Mouse (Mus musculus): ENCODE data around the gene Afmid. TPM values are rescaled to one million over a fixed set of nuclear protein-coding genes. Genes with fewer than 3 reads are reported as not detected.

Afmid gene
- polyA plus RNA-seq, 2 experiments: 5.3 to 10.4 TPM

DNA sequence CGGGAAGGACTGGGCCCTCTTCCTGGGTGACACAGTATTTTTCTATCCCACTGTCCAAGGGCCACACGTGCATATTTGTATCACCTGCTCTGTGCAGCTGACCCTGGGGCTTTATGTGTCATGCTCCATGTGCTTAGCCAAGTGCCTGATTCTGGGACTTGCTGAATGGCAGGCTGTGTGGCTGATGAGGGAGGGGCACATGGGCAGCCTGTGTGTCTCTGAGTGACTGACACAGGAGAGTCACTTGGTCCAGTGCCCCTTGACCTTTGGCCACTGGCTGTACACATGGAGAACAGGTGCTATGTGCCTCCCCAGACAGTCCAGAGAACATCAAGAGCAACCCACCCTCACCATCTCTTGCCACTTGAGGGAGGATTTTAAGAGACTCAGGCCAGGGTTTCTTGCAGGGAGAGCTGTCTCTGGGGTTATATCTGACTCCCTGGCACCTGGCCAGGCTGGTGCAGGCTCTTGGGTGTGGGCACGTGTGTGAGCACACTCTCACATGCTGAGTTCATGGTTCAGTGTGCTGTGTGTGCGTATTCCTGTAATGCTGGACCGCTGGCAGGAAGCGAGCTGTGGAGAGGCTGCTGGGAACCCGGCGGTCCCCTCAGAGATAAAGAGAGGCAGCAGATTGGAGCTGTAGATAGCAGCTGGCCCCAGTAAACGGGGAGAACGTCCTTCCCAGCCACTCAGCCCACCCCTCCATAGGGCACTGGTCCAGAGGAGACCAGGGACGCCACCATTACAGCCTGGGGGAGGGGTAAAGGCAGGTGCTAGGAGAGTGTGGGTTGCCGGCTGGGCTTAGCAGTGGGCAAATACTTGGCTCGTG, 52.4 kb downstream of the Afmid start:
- 30% methylated on average over 9 of the region's 13 CpGs for WGBS
- Histone ChIP-seq H3K4me2 (replicated peaks; ENCODE audit: low read depth, low read length, severe bottlenecking) (0 out of 2 replicates have a peak overlapping the region, but pooled peaks have one; percentile 6), H3K27ac (replicated peaks; ENCODE audit: low read depth, low read length) (no peak overlapping the region), H3K27me3 (ENCODE audit: control insufficient read depth, insufficient read depth, low read length) (no peaks in the 10 kb centered on the region), H3K4me3 (replicated peaks; ENCODE audit: low read length) (no peak overlapping the region), H3K9me3 (ENCODE audit: control insufficient read depth, low read length) (no peaks in the 10 kb centered on the region), H3K4me1 (ENCODE audit: control insufficient read depth, insufficient read depth, low read length) (peaks cover 24% of the 10 kb centered on the region), H3K36me3 (ENCODE audit: control insufficient read depth, insufficient read depth, low read length) (no peaks in the 10 kb centered on the region), H3K9ac (ENCODE audit: low read depth, low read length, severe bottlenecking) (0 out of 2 replicates have a peak overlapping the region, but pooled peaks have one; percentile 8)
- no peak for TF ChIP-seq POLR2A (IDR thresholded peaks at IDR 0.05; ENCODE audit: borderline replicate concordance, extremely low read depth, insufficient read depth, insufficient read length)
- no peak for DNase-seq (ENCODE audit: low spot score)
- peak; percentile 38; the same call in 1 of the 2 replicates for ATAC-seq (ENCODE audit: low FRiP score, low read depth)

DNA sequence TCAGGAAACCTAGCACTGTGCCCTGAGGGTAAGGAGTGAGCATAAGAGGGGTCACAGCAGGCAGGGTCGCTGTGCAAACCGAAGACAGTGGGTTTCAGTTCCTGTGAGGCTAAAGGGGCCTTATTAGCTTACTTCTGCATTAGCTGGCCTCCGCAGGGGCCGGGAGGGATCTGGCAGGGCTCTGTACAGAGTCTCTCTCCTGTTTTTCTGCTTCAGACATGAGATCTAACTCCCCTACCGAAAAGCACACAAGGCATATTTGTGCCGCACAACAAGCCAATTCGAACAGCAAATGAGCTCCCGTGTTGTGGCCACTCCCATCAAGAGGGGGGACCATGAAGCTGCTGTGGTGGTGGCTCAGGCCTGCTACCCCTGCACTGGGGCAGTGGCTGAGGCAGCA, 53.2 kb downstream of the Afmid start:
- H3K27ac ChIP-seq (replicated peaks; ENCODE audit: low read depth, low read length): no peak overlapping the region
- no peaks in the 10 kb centered on the region for H3K27me3 ChIP-seq (ENCODE audit: control insufficient read depth, insufficient read depth, low read length)
- 19% methylated on average over 8 of the region's 8 CpGs for WGBS
- H3K4me1 ChIP-seq (ENCODE audit: control insufficient read depth, insufficient read depth, low read length): peaks cover 25% of the 10 kb centered on the region
- H3K9me3 ChIP-seq (ENCODE audit: control insufficient read depth, low read length): no peaks in the 10 kb centered on the region
- H3K4me2 ChIP-seq (replicated peaks; ENCODE audit: low read depth, low read length, severe bottlenecking): 0 out of 2 replicates have a peak overlapping the region, but pooled peaks have one; percentile 6
- H3K36me3 ChIP-seq (ENCODE audit: control insufficient read depth, insufficient read depth, low read length): no peaks in the 10 kb centered on the region
- H3K9ac ChIP-seq (ENCODE audit: low read depth, low read length, severe bottlenecking): 0 out of 2 replicates have a peak overlapping the region, but pooled peaks have one; percentile 8
- no peak for TF ChIP-seq POLR2A (IDR thresholded peaks at IDR 0.05; ENCODE audit: borderline replicate concordance, extremely low read depth, insufficient read depth, insufficient read length)
- ATAC-seq (ENCODE audit: low FRiP score, low read depth) (no peak), DNase-seq (ENCODE audit: low spot score) (no peak)
- H3K4me3 ChIP-seq (replicated peaks; ENCODE audit: low read length): no peak overlapping the region

DNA sequence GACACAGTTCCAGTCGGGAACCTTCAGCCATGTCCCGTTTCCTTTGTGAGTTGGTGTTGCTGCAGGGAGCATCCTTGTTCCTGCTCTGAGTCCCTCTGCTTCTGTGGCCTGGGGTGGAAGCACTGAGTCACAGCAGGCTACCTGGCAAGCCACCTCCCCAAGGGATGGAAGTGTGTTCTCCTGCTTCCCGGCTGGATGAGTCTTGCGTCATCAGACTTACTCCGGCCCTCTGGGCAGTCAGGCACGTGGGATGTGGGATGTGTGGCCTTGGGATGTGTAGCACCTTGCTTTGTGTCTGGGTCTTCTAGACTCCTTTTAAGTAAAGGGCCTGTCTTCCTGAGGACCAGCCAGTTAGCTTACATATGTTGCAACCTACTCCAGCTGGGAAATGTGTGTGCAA, 54.0 kb downstream of the Afmid start:
- Histone ChIP-seq H3K4me3 (replicated peaks; ENCODE audit: low read length) (no peak overlapping the region), H3K36me3 (ENCODE audit: control insufficient read depth, insufficient read depth, low read length) (no peaks in the 10 kb centered on the region), H3K27me3 (ENCODE audit: control insufficient read depth, insufficient read depth, low read length) (no peaks in the 10 kb centered on the region), H3K4me1 (ENCODE audit: control insufficient read depth, insufficient read depth, low read length) (peaks cover 25% of the 10 kb centered on the region), H3K9me3 (ENCODE audit: control insufficient read depth, low read length) (no peaks in the 10 kb centered on the region), H3K4me2 (replicated peaks; ENCODE audit: low read depth, low read length, severe bottlenecking) (no peak overlapping the region), H3K9ac (ENCODE audit: low read depth, low read length, severe bottlenecking) (no peak overlapping the region), H3K27ac (replicated peaks; ENCODE audit: low read depth, low read length) (no peak overlapping the region)
- TF ChIP-seq POLR2A (IDR thresholded peaks at IDR 0.05; ENCODE audit: borderline replicate concordance, extremely low read depth, insufficient read depth, insufficient read length): no peak
- DNase-seq (ENCODE audit: low spot score) (no peak), ATAC-seq (ENCODE audit: low FRiP score, low read depth) (no peak)
- WGBS: 73% methylated on average over 6 of the region's 6 CpGs

DNA sequence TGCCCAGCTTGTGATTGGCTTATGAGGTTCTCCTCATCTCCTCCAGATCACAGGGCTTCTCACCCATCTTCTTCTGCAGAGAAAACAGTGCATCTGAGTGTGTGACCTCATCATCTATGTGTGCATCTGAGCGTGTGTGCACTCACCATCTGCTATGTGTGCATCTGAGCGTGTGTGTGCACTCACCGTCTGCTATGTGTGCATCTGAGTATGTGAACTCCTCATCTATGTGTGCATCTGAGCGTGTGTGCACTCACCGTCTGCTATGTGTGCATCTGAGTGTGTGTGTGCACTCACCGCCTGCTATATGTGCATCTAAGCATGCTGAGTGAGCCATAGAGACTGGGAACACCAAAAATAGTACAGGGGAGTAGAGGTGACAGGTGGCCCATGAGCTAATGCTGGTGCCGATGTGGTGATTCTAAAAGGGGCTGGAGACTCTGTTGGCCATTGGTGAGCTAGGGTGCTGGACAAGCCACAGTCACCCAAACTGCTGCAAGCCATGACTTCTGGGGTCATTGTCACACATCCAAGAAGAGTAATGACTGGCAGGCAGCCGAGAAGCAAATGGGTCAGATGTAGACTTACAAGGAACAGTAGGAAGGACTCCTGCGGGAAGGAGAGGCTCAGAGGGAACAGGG, 54.7 kb downstream of the Afmid start:
- H3K9ac ChIP-seq (ENCODE audit: low read depth, low read length, severe bottlenecking): no peak overlapping the region
- no peaks in the 10 kb centered on the region for H3K9me3 ChIP-seq (ENCODE audit: control insufficient read depth, low read length)
- H3K27ac ChIP-seq (replicated peaks; ENCODE audit: low read depth, low read length): no peak overlapping the region
- no peaks in the 10 kb centered on the region for H3K36me3 ChIP-seq (ENCODE audit: control insufficient read depth, insufficient read depth, low read length)
- ATAC-seq (ENCODE audit: low FRiP score, low read depth) (no peak), DNase-seq (ENCODE audit: low spot score) (no peak)
- no peak overlapping the region for H3K4me2 ChIP-seq (replicated peaks; ENCODE audit: low read depth, low read length, severe bottlenecking)
- 87% methylated on average over 9 of the region's 9 CpGs for WGBS
- TF ChIP-seq POLR2A (IDR thresholded peaks at IDR 0.05; ENCODE audit: borderline replicate concordance, extremely low read depth, insufficient read depth, insufficient read length): no peak
- H3K27me3 ChIP-seq (ENCODE audit: control insufficient read depth, insufficient read depth, low read length): no peaks in the 10 kb centered on the region
- no peak overlapping the region for H3K4me3 ChIP-seq (replicated peaks; ENCODE audit: low read length)
- H3K4me1 ChIP-seq (ENCODE audit: control insufficient read depth, insufficient read depth, low read length): peaks cover 25% of the 10 kb centered on the region

DNA sequence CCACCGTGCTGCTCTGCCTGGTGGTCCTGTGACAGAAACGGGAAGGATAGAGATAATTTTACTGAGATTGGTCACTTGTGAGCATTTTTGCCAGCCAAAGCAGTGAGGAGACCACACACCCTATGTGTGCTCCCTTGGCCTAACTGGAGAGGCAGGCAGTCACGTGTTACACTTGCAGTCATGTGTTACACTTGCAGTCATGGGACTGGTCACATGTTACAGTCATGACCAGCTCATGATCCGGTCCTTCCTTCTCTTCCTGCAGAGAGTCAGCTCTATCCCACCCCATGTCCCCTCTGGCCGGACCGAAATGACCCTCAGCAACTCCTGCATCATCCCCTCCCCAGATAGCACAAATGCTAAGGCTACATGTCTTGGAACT, 55.2 kb downstream of the Afmid start:
- no peak overlapping the region for H3K4me2 ChIP-seq (replicated peaks; ENCODE audit: low read depth, low read length, severe bottlenecking)
- H3K9ac ChIP-seq (ENCODE audit: low read depth, low read length, severe bottlenecking): no peak overlapping the region
- H3K4me3 ChIP-seq (replicated peaks; ENCODE audit: low read length): no peak overlapping the region
- no peak overlapping the region for H3K27ac ChIP-seq (replicated peaks; ENCODE audit: low read depth, low read length)
- peaks cover 25% of the 10 kb centered on the region for H3K4me1 ChIP-seq (ENCODE audit: control insufficient read depth, insufficient read depth, low read length)
- H3K36me3 ChIP-seq (ENCODE audit: control insufficient read depth, insufficient read depth, low read length): no peaks in the 10 kb centered on the region
- TF ChIP-seq POLR2A (IDR thresholded peaks at IDR 0.05; ENCODE audit: borderline replicate concordance, extremely low read depth, insufficient read depth, insufficient read length): no peak
- H3K9me3 ChIP-seq (ENCODE audit: control insufficient read depth, low read length): no peaks in the 10 kb centered on the region
- H3K27me3 ChIP-seq (ENCODE audit: control insufficient read depth, insufficient read depth, low read length): no peaks in the 10 kb centered on the region
- DNase-seq (ENCODE audit: low spot score) (no peak), ATAC-seq (ENCODE audit: low FRiP score, low read depth) (no peak)
- 89% methylated on average over 6 of the region's 6 CpGs for WGBS

Measured in limb, embryonic 14.5 days (tissue).